Mouse (Mus musculus) cerebellum, adult 2 months (tissue): ENCODE results near the gene 2700081O15Rik.

Experiments used
- CTCF ChIP-seq: fragments of 200-500 bp; IDR thresholded peaks from 2 replicates; pipeline ENCODE4 v1.5.1; 2011; ENCODE audit warnings: low read depth, mild to moderate bottlenecking, control low read depth, low read length, moderate library complexity, borderline replicate concordance; ENCODE audit not compliant: insufficient read depth
- POLR2A ChIP-seq: fragments of 200-500 bp; IDR thresholded peaks from 2 replicates; pipeline ENCODE4 v1.6.1; 2011; ENCODE audit warnings: low read length, control low read depth, borderline replicate concordance; ENCODE audit not compliant: insufficient read depth

- no peak for TF ChIP-seq CTCF
- TF ChIP-seq POLR2A: no peak
Measured at GRCm38 (mm10) chr19:7415916-7416833, 1.2 kb upstream of the 2700081O15Rik start.
